Mouse (Mus musculus) 3T3-L1 (cell line): ENCODE results near the gene Zc3h4.

Experiments
- DNase-seq: peaks from one replicate; pipeline ENCODE4 v3.0.0-alpha.2; 2015; ENCODE audit warnings: low read depth, low spot score

The Zc3h4 gene

DNA sequence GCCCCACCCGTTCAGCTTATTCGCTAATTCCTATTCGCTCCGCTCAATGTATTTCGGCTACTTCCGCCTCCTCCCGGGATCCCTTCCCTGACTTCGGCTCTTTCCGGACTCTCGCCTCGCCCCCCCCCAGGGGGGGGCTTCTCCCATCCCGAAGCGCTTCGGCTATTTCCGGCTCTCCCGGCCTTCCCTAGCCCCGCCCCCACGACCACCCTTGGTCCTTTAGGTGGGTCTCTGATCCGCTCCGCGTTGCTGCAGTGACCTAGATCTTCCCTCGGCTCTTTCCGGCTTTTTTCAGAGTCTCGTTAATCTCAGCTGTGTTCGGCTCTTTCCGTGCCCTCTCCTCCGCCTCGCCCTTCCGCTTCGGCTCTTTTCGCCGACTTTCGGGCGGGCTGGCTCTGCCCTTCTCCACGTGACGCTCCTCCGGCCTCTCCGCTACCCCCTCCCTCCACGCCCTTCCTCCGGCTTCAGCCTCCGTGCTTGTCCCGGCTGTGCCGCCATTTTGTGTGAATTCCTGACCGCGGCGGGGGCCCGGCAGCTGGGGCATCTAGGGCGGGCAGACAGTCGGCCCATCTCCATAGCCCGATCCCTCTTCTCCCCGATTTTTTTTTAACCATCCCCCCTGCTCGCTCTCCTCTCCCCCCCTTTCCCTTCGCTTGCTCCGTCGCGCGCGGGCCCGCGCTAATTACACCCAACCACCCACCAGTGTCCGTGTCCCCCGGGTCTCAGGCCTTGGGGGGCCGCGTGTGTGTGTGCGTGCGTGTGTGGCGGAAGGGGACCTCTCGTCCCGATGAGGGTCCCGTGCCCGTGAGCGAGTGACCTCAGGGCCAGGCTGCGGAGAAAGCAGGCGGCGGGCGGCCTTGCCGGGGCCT, 656 bp upstream of the Zc3h4 start:
- peak; percentile 90 for DNase-seq

DNA sequence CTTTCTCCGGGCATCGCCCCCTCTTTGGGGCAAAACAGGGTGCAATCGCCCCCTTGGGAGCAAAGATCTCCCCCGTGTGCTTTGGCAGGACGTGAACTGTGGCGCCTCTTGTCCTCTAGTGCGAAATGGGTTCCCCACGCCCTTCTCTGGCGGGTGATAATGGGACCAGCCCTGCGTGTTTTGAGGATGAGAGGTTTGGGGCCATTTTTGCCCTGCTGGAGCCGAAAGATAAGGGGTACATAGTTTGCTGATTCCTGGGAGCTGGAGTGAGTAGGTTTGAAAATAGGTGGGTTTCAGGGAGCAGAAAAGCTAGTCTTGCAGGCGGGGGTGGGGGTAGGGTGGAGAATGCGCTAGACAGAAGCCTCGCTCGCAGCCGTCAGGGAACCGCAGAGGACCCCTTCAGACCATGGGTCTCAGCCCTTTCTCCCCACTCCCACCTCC, 1.3 kb downstream of the Zc3h4 start:
- peak; percentile 27 for DNase-seq

DNA sequence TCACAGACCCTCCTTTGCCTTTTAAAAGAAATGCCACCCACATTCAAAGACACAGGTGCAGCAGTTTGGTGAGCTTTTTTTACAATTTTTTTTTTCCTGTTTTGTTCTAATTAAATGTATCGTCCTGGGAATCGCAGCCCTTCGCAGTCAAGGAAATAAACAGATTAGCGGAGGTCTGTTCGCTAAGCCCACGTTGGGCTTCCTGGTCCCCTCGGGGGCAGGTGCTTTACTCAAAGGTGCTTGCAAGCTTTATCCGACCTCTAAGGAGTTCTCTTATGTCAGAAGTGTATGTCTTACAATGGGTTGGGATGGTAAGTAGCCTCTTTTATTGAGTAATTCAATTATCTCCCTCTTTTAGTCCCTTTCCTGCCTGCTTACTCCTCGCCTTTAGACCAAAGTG, 1.7 kb downstream of the Zc3h4 start:
- no peak for DNase-seq

DNA sequence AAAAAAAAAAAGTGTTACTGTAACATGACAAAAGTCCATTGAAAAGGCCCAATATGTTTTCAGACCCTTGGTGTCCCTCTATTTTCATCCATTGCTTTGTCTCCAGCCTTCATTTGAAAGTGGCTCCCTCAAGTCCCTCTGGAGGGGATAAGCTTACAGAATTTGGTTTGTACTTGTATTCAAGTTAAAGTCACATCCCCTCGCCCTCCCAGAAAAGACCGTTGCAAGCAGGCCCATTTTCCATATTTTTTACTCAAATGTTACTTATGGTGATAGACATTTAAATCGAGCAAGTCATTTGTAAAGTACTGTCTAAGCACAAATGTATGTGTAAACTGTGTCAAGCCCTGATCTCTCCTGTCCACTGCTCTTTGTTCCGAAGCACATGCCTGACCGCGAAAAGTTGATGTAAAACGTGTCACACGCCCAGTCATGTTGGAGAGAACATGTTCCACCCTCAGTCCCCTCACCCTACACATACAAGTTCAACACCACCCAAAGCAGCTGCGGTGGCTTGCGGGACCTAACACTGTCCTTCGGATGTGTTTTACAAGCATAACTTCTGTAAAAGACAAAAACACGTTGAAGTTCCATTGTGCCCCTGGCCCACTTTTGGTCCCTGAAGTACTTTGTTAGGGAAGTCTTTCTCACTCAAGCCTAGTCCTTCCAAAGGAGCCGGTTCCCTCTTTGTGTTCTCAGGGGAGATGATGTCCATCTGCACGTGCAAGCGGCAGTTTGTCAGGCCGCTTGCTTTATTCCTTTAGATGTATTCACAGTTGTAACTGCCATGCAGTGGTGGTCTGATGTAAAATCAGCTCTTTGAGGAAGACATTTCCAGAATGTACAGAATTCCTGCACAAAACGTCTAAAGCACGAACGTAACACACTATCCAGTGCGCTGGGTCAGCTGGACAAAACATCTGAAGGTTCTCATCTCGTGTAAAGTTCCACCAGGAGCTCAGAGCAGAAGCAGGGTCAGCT, 2.5 kb downstream of the Zc3h4 start:
- peak; percentile 50 for DNase-seq

DNA sequence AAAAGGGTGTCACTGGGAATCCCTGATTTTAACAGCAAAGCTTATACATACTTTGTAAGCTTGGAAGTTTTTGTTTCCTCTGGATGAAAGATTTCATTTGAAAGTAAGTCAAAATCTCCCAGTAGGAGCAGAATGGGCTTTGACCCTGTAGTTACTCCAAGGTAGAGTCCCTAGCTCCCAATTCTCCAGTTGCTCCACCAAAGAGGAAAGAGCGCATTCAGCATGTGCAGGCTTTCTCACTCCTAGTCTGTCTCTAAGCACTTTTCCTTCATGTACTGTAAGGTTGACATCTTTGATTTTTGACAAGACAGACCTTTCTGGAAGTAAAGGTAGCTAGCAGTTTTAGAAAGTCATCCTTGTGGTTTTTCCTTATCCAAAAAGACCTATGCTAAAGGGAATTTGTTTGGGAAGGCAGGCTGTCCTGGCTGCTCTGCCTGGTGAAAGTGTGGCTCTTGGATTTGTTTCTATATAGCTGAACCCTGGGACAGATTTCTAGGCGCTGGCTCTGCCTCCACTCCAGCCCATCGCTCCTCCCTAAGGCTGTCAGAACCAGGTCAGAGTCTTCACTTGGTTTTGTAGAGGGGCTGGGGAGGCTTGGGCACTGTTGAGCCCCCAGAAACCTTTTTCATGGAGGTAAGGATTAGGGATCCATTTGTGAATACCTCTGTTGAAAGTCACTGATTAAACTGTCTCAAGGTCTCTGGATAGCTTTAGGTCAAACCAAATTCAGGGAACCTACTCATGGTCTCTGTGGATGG, 3.8 kb downstream of the Zc3h4 start:
- DNase-seq, result peak; percentile 27

DNA sequence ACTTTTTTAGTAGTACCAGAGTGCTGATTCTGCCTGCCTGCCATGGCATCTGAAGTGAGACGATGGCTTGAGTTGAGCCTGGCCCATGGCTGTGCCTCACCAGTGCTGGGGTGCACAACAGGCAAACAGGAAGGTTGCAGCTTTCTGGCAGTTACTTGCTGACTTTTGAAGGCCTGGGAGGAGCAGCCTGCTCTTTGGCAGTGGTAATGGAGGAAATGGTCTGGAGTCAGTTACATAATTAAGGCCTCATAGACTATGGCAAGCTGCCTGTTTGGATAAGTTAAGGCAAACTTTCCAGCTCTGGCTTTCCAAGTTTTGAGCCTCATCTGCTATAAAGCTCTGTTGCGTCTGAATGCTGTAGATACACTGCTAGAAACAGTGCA, 4.4 kb downstream of the Zc3h4 start:
- DNase-seq, result peak; percentile 67

DNA sequence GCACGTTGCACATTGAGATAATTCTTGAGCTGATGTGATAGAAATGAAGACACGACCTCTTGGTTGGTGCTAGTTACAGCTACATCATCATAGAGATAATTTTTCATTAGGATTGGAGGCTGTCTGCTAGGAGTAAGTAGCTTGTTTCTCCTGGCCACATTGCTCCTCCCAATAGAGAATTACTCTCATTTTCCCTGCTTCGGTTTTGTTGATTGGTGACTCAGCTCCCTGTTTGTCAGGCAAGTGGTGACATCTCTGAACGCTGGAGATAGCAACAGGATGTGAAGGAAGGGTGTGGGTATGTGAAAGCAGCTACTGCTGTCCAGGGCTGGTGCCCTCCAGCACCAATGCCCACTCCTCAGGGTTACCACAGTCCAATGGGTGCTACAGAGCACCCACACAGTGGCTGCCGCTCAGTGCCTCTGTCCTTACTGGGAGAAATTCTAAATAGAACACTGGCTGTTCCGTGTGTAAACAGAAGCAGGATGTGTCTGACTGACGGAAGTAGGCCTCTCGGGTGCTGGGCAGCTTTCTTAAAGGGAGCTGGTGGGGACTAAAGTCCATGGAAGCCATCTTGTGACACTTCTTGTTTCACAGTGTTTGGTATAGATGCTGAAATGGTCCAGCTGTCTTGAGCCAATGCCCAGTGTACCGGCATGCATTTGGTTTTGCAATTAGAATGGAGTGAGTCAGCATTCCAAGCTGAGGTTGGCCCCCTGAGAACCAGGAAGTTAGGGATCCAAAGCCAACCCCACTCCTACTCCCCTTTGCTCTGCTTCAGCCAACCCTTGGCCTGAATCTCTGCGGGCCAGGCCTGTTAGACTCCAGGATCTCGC, 5.0 kb downstream of the Zc3h4 start:
- peak; percentile 91 for DNase-seq

DNA sequence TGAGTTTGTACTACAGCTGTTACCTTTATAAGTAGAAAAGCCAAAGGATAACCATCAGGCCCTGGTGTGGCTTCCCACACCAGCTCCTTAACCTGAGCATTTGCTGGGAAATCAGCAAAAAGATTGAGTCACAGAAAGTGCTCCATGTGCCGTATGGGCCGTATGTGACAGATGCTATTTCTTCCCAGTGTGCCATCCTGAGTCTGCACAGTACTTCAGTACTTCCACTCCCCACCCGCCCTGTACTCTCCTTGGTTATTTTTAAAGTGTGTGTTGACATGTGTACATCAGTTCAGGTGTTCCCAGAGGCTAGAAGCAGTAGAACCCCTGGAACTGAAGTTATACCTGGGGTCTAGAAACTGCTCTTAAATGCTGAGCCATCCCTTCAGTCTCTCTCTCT, 6.3 kb downstream of the Zc3h4 start:
- no peak for DNase-seq

DNA sequence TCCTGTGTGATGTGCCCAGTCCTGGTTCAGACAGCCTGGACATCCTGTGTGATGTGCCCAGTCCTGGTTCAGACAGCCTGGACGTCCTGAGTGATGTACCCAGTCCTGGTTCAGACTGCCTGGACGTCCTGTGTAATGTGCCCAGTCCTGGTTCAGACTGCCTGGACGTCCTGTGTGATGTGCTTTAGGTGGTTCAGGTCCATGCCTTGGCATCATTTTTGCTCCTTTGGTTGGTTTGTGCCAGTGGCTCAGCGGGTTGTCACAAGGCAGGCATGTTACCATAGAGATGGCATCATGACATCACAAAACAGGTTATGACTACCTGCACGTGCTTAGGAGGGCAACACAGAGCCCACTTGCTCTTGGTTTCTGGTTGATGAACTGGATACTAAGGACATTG, 10.4 kb downstream of the Zc3h4 start:
- no peak for DNase-seq

DNA sequence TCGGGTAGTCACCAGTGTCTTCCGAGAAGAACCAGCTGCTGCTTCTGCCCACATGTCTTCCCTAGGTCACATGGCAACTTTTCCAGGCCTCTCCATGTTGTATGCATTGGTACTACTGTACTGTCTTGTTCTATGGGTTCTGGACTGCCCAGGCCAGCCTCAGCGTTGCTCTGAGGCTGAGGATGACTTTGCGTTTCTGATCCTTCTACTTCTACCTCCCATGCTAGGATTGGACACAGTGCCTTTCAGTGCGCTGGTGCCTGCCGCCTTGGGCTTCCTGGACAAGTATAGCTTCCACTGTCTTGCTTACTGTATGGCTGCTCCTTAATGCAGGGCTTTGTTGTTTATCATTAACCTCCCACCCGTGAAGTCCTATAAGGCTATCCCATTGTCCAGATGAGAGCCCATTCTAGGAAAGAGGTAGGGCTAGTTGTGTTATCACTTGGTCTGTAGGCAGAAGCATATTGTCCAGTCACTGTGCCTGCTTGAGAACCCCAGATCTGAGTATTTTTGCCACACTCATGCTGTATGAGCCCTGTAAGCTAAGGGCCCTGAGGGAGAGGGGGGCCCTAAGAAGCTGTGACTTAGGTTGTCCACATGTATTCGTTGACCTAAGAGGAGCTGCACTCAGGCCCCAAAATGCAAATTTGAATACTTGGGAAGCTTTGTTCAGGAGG, 11.6 kb downstream of the Zc3h4 start:
- DNase-seq, result no peak

DNA sequence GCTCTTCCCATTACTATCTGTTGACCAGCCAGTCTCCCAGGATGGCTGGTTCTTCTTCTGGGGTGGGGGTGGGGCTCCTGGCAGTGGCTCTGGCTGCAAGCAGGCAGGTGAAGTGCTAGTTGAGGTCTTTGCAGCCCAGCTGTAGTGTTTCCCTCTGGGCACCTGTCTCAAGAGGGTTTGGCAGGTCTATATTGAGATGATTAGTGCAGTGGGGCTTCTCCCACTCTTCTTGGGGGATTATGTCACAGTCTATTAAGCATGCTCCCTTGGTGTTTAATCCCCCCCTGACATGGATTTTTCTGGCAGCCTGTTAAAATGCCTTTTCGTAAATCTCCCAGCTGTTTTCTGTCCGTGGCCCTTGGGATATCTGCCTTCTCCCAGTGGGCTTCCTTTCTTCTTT, 12.2 kb downstream of the Zc3h4 start:
- DNase-seq, result no peak

DNA sequence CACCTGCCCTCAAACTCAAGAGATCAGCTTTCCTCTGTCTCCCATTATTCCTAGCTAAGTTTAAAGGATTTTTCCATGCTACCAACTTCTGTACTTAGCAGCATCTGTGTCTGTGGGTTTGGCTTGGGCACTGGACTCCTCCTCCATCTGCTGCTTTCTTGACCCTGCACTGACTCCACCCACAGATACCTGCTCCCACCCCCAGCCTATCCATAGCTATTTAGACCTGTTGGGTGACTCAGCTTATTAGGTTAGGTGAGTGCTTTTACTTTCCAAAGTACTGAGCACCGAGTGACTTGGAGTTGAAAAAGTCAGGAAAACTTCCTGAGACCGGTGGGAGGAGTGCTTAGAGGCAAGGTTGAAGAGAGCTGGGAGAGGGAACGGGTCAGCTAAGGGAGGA, 14.7 kb downstream of the Zc3h4 start:
- DNase-seq, result no peak

DNA sequence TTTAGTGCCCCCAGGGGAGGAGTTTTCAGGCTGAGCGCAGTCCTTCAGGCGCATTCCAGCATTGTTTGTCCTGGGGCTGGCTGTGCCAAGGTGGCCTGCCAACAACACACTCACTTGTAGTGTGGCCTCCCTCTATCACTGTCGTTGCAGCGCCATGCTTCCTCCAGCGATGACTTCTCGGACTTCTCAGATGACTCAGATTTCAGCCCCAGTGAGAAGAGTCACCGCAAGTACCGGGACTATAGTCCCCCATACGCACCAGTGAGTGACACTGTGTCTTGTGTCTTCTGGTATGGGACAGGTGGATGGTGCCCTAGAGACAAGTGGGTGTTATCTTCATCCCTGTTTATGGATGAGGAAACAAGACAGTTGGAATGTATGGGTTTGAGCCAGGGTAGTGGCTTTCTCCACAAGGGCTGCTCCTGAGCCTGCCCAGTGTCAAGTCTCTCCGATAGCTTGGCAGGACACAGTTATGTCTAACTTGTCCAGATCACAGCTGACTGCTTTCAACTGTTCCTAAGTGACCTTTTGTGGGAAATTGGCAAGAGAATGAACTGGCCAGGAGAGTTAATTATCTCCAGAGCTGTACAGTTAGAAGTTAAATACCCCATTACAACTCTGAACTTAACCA, 16.5 kb downstream of the Zc3h4 start:
- DNase-seq, result no peak

DNA sequence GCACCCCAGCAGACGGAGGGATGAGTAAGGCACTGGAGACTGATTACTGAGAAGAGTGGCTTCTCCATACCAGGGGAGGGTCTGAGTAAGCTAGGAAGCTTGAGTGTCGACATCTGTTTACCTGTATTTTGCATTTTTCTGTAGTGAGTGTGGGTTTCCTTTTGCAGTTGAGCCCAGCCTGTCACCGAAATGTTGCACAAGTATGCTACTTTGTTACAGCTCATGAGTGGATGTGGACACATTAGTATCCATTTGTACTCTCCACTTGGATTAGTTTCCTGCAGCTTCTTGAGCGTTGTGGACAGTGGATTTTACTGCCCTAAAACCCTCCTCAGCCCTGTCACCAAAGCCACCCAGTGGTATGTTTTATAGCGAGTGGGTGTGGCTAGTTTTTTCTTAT, 18.0 kb downstream of the Zc3h4 start:
- DNase-seq, result peak; percentile 16

DNA sequence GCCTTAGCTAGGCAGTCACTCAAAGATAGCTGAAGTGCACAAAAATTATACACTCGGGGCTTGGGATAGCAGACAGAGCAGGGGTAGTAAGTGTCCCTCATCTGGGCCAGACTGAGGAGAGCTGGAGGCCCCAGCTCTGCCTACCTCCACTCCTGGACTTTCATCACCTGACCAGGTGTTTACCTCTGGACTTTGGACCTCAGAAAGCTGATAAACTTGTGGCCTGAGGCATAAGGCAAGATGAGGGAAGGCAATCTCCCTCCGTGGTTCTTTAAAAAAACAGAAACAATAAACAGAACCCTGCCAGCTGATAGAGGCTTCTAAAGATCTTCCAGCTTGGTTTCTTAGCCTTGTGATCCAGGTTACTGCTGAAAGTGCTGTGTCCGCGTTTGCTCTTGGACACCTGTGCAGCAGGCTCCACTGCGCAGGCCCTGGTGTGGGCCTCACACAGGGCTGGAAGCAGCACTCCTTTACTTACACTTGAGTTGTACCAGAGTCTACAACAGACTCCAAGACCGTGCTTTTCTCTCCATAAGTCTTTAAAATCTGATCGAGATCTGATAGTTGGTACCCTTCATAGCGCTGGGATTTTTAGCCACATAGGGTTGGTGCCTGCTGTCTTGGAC, 19.9 kb downstream of the Zc3h4 start:
- no peak for DNase-seq

DNA sequence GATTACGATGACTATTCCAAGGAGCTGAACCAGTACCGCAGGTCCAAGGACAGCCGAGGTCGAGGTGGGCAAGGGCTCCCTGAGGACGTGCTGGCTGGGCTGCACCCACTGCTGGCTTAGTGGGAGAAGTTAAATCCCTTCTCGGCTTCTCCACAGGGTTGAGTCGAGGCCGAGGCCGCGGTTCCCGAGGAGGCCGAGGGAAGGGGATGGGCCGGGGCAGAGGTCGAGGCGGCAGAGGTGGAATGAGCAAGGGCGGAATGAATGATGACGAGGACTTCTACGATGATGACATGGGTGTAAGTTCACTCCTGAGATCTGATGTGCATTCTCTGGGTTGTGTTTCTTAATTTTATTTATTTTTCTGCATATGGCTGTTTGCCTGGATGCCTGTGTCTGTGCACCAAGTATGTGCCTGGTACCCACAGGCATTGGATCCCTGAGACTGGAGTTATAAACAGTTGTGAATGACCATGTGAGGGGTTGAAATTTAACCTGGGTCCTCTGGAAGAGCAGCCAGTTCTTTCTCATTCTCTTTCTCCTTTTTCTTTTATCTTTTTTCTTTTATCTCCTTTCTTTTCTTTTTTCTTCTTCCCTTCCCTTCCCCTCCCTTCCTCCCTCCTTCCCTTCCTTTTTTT, 21.6 kb downstream of the Zc3h4 start:
- DNase-seq, result no peak

DNA sequence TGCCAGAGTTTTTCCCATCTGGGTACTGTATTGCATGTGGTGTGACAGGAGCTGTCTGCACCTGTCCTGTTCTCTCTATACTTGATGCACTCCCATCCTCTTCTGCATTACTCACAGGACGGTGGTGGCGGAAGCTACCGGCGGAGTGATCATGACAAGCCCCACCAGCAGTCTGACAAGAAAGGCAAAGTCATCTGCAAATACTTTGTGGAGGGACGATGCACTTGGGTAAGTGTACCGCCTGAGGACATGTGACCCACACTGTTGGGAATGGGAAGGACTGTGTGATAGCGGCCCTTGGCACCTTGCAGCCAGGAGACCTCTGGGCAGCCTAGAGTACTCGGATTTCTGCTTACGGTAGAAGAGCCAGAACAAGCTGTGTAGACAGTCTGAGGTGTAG, 23.0 kb downstream of the Zc3h4 start:
- DNase-seq, result no peak

DNA sequence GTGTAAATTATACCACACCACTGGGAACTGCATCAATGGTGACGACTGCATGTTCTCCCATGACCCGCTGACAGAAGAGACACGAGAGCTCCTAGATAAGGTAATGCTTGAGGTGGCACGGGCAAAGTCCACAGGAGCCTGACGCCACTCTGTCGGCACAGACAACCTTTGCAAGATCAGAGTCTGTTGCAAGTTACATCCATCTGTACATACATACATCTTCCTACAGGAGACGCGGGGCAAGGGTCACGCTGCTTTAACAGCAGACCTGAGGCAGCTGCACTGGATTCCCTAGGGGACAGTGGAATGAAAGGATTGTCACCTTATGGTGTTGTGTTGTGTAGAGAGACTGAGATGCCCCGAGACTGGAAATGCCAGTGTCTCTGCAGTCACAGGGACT, 25.0 kb downstream of the Zc3h4 start:
- no peak for DNase-seq
